Mouse (Mus musculus) small intestine, adult 2 months (tissue): Measurements from ENCODE around the gene Cd7.

Experiments
- CTCF ChIP-seq: fragments of 200-500 bp; IDR thresholded peaks from 2 replicates; pipeline ENCODE4 v1.5.1; 2012; ENCODE audit warnings: low read depth, mild to moderate bottlenecking, control low read depth, inconsistent platforms, low read length, moderate library complexity, mixed read lengths; ENCODE audit not compliant: insufficient replicate concordance, insufficient read length; ENCODE audit errors: extremely low read depth
- POLR2A ChIP-seq: fragments of 200-500 bp; IDR thresholded peaks from 2 replicates; pipeline ENCODE4 v1.6.1; 2012; ENCODE audit warnings: low read depth, mild to moderate bottlenecking, control low read depth, inconsistent platforms, low read length, moderate library complexity

DNA sequence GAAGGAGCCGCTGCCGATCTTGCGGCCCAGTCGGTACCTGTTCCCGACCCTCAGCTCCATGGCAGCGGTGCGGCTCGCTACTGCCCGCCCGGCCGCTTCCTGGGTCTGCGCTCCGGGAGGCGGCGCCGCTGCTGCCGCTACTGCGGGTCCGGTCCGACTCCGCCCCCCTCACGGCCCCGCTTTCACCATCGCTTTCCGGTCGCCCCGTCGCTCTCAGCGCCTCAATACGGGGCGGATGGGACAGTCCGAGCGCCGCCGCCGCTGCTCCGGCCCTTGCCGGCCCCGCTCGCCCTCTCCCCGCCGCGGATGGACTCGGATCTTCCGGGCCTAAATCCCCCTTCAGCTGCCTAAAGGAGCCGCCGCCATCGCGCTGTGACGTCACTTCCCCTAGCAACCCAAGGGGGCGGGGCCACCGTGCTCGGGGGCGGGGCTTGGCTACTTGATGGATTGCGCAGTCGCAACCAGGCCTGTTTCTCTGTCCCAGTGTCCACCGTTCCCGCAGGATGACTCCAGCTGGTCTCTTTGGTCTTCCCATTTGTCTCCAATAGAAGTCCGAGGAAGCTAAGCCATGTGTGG lies 48.2 kb downstream of the Cd7 start, which contains the start of gene Csnk1d:
- TF ChIP-seq POLR2A (peak; percentile 15; the same call in 1 of the 2 replicates), CTCF (no peak)
